Mouse (Mus musculus): Measurements from ENCODE around the gene Rpf2. TPM values are rescaled to one million over a fixed set of nuclear protein-coding genes. Genes with fewer than 3 reads are reported as not detected.

The Rpf2 gene
- polyA plus RNA-seq (2012; rRNA removed) = 18.0 and 19.5 TPM in 2 replicates

DNA sequence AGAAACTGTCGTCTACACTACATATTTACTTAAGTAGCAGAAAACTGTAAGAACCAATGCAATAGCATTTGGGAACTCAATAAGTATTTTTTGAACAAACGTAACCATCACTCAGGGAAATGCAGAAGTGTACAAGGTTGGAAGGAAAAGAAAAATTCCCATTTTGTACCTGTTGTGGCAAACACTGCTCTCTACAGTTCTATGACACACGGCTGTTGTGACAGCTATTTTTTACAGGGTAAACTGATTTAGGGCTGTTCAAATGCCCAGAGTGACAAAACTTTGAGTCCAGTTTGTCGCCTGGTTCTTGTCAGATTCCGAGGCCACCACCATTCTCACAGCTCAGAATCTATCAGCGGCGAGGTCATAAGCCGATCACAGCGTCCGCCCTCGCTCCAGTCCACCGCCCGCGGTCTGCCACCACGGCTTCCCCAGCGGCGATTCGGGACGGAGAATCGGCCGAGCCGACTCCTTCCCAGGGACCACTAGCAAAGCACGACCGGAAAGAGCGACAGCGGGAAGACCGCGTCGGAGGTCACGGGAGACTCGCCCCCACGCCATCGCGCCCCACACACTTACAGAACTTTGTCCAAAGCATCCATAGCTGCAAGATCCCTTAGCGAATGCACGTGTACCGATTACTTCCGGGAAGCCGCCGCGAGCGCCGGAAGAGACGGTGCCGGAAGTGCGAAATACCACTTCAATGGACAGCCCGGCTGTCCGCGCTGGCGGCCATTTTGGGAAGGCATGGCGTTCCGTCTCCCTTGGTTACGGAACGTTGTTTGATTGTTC lies at the start of gene Rpf2:
Gene Rpf2 (minus strand): TSS at position 663 of the 792 bp plus-strand sequence.

GRCm38 (mm10) chr10:40257414-40258255 lies 10.8 kb upstream of the Rpf2 start, which contains the start of gene Gtf3c6:
Gene Gtf3c6 (minus strand): TSS chr10:40258108.

Other genes starting within 250 kb of the Rpf2 start
- 0.25 and 0.27 TPM in 2 replicates for gene Mfsd4b1, start 221.8 kb downstream of the Rpf2 start, polyA plus RNA-seq (2012; rRNA removed)
- 29.4 and 36.4 TPM in 2 replicates for gene Slc16a10, start 104.8 kb downstream of the Rpf2 start, polyA plus RNA-seq (2012; rRNA removed)
- gene Gtf3c6, start 11.1 kb upstream of the Rpf2 start, polyA plus RNA-seq (2012; rRNA removed) = 18.0 and 23.1 TPM in 2 replicates
- gene Amd1, start 55.1 kb upstream of the Rpf2 start, polyA plus RNA-seq (2012; rRNA removed) = 46.9 and 58.2 TPM in 2 replicates
- 3.0 and 3.6 TPM in 2 replicates for gene Cdk19, start 92.5 kb upstream of the Rpf2 start, polyA plus RNA-seq (2012; rRNA removed)